Mouse (Mus musculus) frontal cortex, postnatal 14 days (tissue): Measurements from ENCODE around the gene Spen.
A peak's percentile ranks its signal among the peaks of the same experiment; 100 is the strongest.

Source experiments
- DNase-seq, 2 experiments: peaks; one replicate each; pipeline ENCODE4 v3.0.0; 2022; ENCODE audit warnings: low spot score in 2 of 2

Gene Spen

GRCm38 (mm10) chr4:141451251-141451650 lies 87.1 kb downstream of the Spen start:
- DNase-seq, result no peak

- DNase-seq, result no peak
Observed at GRCm38 (mm10) chr4:141446211-141446610, 92.2 kb downstream of the Spen start.

- DNase-seq, result no peak
Observed at GRCm38 (mm10) chr4:141445328-141445720, 93.1 kb downstream of the Spen start.

- DNase-seq, result peak; percentile 72 to 80
Observed at GRCm38 (mm10) chr4:141444451-141445327, 93.7 kb downstream of the Spen start, which contains the start of gene Zbtb17. TSS of gene Zbtb17 (plus strand) at chr4:141444654.

- no peak for DNase-seq
Observed at GRCm38 (mm10) chr4:141443641-141444429, 94.6 kb downstream of the Spen start.

- DNase-seq, result no peak
Observed at GRCm38 (mm10) chr4:141440877-141441276, 97.5 kb downstream of the Spen start.

GRCm38 (mm10) chr4:141439083-141439803 lies 99.2 kb downstream of the Spen start:
- DNase-seq, result no peak

- no peak for DNase-seq
Observed at GRCm38 (mm10) chr4:141435974-141436373, 102.4 kb downstream of the Spen start, which contains the start of gene Srarp. TSS of gene Srarp (minus strand) at chr4:141436105.

- DNase-seq, result no peak
Observed at GRCm38 (mm10) chr4:141433191-141433590, 105.2 kb downstream of the Spen start.

- DNase-seq, result no peak
Observed at GRCm38 (mm10) chr4:141432666-141433065, 105.7 kb downstream of the Spen start.

GRCm38 (mm10) chr4:141430997-141431396 lies 107.4 kb downstream of the Spen start:
- DNase-seq, result peak in 1 of 2 experiments; percentile 52

- no peak for DNase-seq
Observed at GRCm38 (mm10) chr4:141429847-141430246, 108.5 kb downstream of the Spen start.

GRCm38 (mm10) chr4:141429381-141429780 lies 109.0 kb downstream of the Spen start:
- DNase-seq, result no peak

- DNase-seq, result no peak
Observed at GRCm38 (mm10) chr4:141427921-141428320, 110.5 kb downstream of the Spen start.

GRCm38 (mm10) chr4:141426796-141427745 lies 111.3 kb downstream of the Spen start:
- DNase-seq, result no peak

GRCm38 (mm10) chr4:141425484-141426479 lies 112.6 kb downstream of the Spen start:
- DNase-seq, result peak; percentile 60 to 73

- DNase-seq, result no peak
Observed at GRCm38 (mm10) chr4:141423691-141424431, 114.5 kb downstream of the Spen start.

- DNase-seq, result no peak
Observed at GRCm38 (mm10) chr4:141423288-141423687, 115.1 kb downstream of the Spen start.

GRCm38 (mm10) chr4:141422841-141423240 lies 115.6 kb downstream of the Spen start:
- DNase-seq, result no peak
